Mouse (Mus musculus) R1 (cell line): ENCODE results near the gene Cyp2u1.
"Not testable (repeated sequence)": the region's sequence is repeated elsewhere in the genome, so short reads cannot be mapped to it uniquely, and the experiment has no call there.

ENCODE experiments used
- DNase-seq: peaks from one replicate; pipeline ENCODE4 v3.0.0-alpha.2; 2018; ENCODE audit warnings: low read depth, low spot score

Gene Cyp2u1

GRCm38 (mm10) chr3:131302452-131303319 lies at the start of gene Cyp2u1:
TSS of gene Cyp2u1 (minus strand) at chr3:131303227.
- peak; percentile 94 for DNase-seq

DNA sequence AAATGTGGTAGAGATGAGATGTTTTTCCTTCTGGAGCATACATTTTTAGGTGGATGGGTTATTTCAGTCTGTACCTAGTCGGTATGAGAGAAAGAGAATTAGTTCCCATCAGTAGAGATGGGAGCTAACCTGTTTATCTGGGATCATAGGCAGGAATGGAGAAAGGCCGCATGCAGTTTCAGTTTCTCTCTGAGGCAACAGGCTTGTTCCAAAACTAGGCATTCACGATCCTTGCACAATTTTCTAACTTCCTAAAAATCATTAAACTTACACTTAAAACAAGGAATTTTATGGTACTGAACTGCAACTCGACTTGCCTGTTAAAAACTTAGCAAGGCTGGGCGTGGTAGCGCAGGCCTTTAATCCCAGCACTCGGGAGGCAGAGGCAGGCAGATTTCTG lies 47.5 kb upstream of the Cyp2u1 start:
- DNase-seq: no peak

DNA sequence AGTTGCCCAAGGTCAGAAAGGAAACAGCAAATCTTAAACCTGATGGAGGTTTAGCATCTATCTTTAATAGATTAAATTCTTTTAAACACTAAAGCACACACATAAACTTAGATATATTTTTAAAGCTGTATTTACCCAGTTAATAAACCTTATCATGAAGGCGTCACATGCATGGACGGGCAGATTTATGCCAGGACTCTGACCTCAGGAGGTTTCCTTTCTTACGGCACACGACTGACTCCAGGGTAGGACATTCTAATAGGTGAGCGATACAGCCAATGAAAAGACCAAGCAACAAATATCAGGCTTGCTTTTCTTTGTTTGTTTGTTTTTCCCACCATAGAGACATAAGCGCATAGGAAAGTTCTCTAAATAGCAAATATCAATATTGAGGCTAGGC lies 46.0 kb upstream of the Cyp2u1 start:
- DNase-seq: no peak

DNA sequence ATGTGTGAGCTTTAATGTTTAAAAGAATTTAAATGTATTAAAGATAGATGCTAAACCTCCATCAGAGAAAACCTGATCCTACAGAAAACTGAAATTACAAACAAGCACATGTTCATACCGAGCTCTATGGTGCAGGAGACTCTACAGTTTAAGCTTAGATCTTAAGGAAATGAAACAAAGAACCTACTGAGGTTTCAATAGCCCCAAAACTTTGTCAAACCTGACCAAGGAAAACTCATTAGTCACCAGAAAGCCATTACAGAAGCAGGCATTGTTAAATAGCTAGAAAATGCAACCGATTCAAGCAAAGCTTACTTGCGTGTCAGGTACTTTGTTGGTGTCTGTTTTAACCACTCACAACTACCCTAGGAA lies 45.5 kb upstream of the Cyp2u1 start:
- DNase-seq: no peak

DNA sequence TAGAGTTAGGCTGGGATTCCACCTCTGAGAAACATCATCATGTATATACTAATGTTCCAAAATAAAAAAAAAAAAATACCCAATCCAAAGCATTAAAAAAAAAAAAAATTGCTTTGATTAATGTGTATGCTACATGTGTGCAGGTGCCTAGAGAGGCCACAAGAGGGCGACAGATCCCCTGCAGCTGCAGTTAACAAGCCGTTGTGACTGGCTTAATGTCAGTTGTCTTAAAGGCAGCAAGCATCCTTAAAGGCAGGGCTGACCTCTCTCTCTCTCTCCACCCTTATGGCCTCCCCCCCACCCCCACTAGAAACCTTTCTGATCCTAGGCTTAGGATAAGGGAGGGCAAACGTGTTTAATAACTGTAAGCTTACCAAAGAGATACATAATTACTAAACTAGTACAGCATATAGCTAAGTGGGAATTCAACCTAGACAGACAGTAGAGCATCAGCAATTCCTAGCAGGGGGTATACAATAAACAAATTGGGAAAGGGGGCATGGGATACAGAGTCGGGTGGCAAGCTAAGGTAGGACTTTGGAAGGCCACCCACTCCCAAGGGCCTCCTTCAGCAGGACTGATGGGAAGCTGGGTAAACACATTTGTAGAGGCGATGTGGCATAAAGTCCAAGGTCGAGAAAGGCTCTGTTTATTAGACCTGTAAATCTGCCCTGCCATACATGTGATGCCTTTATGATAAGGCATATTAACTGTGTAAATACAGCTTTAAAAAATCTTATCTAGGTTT lies 45.0 kb upstream of the Cyp2u1 start:
- peak; percentile 59 for DNase-seq

DNA sequence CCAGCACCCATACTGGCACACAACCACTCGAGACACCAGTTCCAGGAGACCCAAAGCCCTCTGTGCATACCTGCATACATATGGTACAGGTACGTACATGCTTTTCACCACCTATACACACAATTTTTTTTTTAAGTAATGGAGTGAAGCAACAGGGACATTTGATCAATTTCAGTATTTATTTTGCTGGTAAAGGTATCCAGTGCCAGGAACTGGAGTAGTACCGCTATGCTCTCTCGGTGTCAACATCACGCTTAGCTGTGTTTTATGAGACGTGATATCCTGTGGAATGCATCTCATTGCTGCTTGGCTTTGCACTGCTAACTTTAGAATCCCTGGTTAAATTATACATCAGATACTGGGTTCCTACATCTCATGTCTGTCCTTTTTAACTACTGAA lies 42.9 kb upstream of the Cyp2u1 start:
- no peak for DNase-seq

- DNase-seq: no peak
These were observed 40.3 kb upstream of the Cyp2u1 start for GRCm38 (mm10) chr3:131343311-131343710.

GRCm38 (mm10) chr3:131340885-131341284 lies 37.9 kb upstream of the Cyp2u1 start:
- no peak for DNase-seq

DNA sequence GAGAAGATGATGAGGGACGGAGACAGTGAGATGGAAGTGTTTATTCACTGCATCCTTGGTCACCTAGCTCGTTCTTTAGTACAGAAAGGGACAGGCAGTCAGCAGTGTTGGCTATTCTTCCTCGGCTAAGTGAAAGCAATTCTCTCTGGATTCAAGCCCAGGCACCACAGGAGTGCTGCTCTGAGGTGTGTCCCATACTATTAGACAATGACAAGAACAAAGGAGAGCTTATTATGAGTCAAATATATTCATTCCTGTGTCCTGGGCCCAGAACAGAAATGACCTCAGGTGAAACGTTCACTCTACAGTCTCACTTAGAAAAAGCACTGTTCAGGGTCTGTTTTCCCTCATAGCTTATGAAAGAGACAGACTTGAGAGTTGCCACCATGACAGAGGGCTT lies 36.3 kb upstream of the Cyp2u1 start:
- DNase-seq: peak; percentile 89

DNA sequence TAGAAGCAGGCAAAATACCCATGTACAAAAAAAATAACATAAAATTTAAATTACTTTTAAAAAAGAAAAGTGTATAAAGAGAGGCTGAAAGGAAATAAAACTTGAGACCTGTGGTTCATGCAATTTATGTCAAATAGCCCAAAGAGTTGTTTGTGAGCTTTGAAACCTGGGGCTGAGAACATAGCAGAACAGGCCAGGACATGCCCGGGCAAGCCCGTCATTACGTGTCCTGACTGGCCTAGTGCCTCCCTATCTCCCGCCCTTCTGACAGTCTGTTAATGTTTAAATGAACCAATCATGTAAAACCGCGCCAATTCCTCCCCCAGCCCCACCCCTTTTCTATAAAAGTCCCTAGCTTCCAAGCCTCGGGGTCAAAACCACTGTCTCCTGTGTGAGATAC lies 34.7 kb upstream of the Cyp2u1 start:
- DNase-seq: not testable (repeated sequence)

GRCm38 (mm10) chr3:131336629-131337028 lies 33.6 kb upstream of the Cyp2u1 start:
- DNase-seq: no peak

GRCm38 (mm10) chr3:131335117-131335547 lies 32.1 kb upstream of the Cyp2u1 start:
- DNase-seq: no peak

DNA sequence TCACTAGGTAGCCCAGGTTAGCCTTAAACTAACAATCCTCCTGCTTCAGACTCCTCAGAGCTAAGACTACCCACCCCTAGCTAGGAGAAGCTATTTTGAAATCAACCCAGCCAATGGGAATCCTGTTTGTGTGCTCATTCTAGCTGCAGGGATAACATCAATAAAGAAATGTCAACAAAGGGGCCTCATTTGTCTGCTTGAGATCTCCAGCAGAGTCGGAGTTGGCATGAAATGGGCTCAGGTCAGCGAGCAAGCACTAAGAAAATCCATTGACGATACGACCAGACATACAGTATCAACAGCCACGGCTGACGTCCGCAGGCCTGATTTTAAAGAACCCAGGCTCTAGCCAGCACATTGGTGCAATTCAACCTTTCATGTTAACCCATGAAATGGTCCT lies 24.2 kb upstream of the Cyp2u1 start:
- DNase-seq: no peak

DNA sequence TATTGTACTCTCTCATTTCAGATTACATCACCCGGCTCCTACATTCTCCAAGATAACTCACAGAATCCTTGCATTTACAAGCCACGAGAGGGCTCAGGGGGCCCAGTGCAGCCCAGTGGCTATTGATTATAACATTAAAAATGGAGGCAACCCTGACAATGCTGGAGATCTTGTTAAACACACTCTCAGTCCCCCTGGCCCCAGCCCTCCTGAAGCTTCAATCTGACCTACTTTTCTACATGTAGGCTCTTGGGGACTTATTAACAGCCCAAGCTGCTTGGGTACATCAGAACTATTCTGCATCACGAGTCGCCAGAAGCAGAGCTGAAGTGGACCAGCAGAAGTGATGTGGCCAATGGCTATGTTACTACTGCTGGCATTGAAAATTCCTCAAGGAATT lies 23.6 kb upstream of the Cyp2u1 start:
- DNase-seq: no peak

DNA sequence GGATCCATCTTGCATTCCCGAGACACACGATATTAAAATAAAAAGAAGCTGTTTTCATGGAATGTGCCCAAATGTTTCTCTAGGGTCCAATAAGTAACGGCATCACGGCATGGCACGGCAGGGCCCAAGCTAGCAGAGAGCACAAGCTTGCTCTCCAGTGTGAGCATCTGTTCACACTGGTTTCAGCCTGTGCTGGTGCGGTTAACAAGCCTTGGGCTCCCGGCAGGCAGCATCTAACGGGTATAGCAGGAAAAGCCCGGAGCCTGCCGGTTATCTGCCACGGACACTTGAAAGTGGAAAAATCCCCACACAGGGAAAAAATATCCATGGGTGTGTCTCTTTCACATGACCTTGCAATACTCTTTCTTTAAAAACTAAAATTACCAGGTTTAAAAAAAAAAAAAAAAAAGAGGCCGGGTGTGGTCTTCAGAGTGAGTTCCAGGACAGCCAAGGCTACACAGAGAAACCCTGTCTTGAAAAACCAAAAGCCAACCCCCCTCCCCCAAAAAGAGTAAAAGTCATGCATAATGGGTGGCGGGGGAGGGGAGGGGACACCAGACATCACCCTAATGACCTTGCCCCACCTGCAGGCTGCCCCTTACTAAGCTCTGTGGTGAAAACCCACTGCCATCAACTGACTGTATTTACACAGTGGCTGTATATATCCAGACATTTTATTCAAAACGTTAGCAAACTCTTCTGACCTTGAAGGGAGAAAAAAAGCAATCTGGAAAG lies 19.2 kb upstream of the Cyp2u1 start:
- peak; percentile 58 for DNase-seq

GRCm38 (mm10) chr3:131320184-131320583 lies 17.2 kb upstream of the Cyp2u1 start:
- peak; percentile 78 for DNase-seq

DNA sequence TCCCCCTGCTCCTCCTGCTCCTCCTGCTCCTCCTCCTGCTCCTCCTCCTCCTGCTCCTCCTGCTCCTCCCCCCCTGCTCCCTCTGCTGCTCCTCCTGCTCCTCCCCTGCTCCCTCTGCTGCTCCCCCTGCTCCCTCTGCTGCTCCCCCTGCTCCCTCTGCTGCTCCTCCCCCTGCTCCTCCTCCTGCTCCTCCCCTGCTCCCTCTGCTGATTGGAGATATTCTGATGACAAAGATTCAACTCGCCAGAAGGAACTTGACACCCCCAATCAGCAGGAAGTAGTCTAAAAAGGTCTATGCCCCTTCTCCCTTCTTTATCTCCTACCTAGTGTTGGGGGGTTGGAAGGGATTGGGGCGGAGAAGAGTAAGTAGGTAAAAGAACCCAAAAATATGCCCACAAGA lies 15.2 kb upstream of the Cyp2u1 start:
- DNase-seq: peak; percentile 55

DNA sequence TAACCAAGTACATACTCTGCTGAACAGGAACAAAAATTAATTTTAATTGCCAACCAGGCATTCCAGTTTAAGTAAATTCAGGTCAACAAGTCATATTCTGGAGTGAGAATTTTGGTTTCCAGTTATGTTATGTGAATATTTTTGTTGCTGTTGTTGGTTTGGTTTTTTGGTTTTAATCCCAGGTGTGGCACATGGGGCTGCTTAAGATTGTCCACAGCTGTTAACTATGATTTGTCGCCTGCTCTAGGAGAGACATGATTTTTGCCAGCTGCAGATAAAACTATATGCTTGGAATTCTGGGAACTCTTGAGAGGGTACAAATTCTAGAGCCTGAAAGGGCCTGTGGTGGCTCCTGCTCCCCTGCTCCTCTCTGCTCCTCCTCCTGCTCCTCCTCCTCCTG lies 14.1 kb upstream of the Cyp2u1 start:
- no peak for DNase-seq

DNA sequence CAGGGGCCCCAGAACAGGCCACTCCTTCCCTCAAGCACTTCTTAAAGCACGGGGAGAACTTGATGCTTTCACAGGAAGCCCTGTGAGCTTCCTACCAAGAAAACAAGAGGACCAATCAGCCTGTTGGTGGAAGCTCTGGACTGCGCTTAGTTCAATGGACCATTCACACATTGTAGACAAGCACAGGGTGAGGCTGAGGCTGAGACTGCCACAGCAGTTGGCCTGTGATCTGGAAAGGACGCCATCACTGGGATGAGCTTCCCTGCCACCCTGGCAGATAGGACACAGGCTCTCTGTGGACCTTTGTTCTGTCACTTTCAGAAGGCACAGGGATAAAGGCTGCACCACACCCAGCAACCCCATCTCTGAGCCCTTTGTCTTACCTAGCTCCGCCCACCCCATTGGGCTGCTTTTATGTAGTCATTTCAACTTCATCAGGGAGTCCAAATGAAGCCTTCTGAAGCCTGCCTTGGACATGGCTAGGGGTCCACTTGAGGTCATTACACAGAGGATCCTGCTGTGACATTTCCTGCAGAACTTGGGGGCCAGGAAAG lies 13.0 kb upstream of the Cyp2u1 start:
- DNase-seq: peak; percentile 60

- no peak for DNase-seq
These were observed 9.3 kb upstream of the Cyp2u1 start for GRCm38 (mm10) chr3:131312340-131312739.

DNA sequence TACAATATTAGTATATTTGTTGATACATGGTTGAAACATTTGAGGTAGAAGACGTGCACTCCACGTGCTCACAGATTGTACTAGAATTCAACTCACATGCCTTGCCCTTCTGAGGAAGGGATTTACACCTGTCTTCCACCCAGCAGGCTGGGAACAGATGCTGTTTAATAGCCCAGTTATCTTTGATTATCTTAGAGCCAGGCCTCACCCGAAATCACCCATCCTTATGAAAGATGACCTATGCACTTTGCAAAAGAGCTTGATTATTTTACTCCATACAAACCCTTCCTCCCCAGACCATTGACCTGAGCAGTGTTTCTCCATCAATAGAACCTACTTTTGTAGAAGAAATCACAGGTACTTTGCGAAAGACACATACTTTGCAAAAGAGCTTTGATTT lies 7.5 kb upstream of the Cyp2u1 start:
- DNase-seq: no peak

GRCm38 (mm10) chr3:131307811-131308210 lies 4.8 kb upstream of the Cyp2u1 start:
- DNase-seq: no peak
